In the genomic region with DNA sequence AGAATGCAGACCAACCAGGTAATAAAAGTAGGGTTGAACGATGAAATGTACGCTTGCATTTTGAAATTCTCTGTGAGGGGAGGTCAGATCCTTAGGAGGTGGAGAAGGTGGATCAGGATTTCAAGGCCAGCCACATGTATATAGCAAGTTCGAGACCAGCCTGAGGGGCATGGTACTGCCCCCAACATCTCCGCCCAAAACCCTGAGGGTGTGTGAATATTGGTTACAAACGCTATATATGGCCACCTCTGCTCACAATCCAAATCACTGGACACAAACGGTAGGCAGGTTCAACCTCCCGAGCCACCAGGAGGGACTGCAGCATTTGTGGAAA, we compare ENCODE assay signal across 8 mouse cellular contexts. TPM values are rescaled to one million over a fixed set of nuclear protein-coding genes. Genes with fewer than 3 reads are reported as not detected.
A peak's percentile ranks its signal among the peaks of the same experiment; 100 is the strongest.
DNase-seq lines count a peak whose midpoint lies in the region; ATAC-seq and TF ChIP-seq lines count a peak whose summit lies in the region.

No protein-coding gene starts in this region.

- no peak for TF ChIP-seq EP300 in heart, adult 2 months (IDR thresholded peaks at IDR 0.05; ENCODE audit: insufficient read depth, low read depth, low read length)

- DNase-seq in heart, adult 2 months: no peak
- DNase-seq in heart, adult 9 months (ENCODE audit: low spot score in 2 of 2): no peak
- no peak for DNase-seq in adrenal gland, postnatal 14 days
- DNase-seq in right cerebral cortex, adult 18-20 months: no peak
- no peak for DNase-seq in right cerebral cortex, adult 2 months (ENCODE audit: low spot score in 2 of 2)

- no peaks in the 10 kb centered on the region for H3K79me2 ChIP-seq in heart, adult 2 months (replicated peaks; ENCODE audit: control insufficient read depth, insufficient read depth, low read length)

- H3K9me3 ChIP-seq in E14TG2a.4 (ENCODE audit: low read length): no peaks in the 10 kb centered on the region

- H3K27ac ChIP-seq in heart, adult 2 months: peak overlapping the region; percentile 65

- no peak for TF ChIP-seq POLR2A in heart, adult 2 months (IDR thresholded peaks at IDR 0.05; ENCODE audit: insufficient read depth, low read depth, low read length)

- peaks cover 3% of the 10 kb centered on the region; the same call in 1 of the 2 replicates for H3K4me1 ChIP-seq in heart, adult 2 months (ENCODE audit: control insufficient read depth, insufficient read depth, low read length)
- peaks cover 21% of the 10 kb centered on the region for H3K4me1 ChIP-seq in E14TG2a.4 (replicated peaks; ENCODE audit: low read depth, low read length)

- H3K27me3 ChIP-seq in heart, adult 2 months (ENCODE audit: control insufficient read depth, insufficient read depth, low read length): no peaks in the 10 kb centered on the region
- H3K27me3 ChIP-seq in E14TG2a.4 (ENCODE audit: insufficient read depth, low read length): no peaks in the 10 kb centered on the region

- peak; percentile 34 for ATAC-seq in granulocyte monocyte progenitor cell, adult 5-6 weeks (replicated peaks; ENCODE audit: poor library complexity, severe bottlenecking)
- ATAC-seq in megakaryocyte, adult 5-6 weeks (ENCODE audit: poor library complexity, severe bottlenecking): peak; percentile 39

- no peak for TF ChIP-seq CTCF in heart, adult 2 months (IDR thresholded peaks at IDR 0.05)
- no peak for TF ChIP-seq CTCF in E14TG2a.4 (conservative IDR thresholded peaks at IDR 0.05; ENCODE audit: low read length)

- no peaks in the 10 kb centered on the region for H3K36me3 ChIP-seq in heart, adult 2 months (ENCODE audit: control insufficient read depth, insufficient read depth, low read length)
- peaks cover 17% of the 10 kb centered on the region for H3K36me3 ChIP-seq in E14TG2a.4 (ENCODE audit: insufficient read depth, low read length)

- peak overlapping the region; percentile 30; the same call in 1 of the 2 replicates for H3K9ac ChIP-seq in heart, adult 2 months (ENCODE audit: low read depth, low read length)

- peak overlapping the region; percentile 92 for H3K4me3 ChIP-seq in heart, adult 2 months
- peak overlapping the region; percentile 92 for H3K4me3 ChIP-seq in E14TG2a.4 (replicated peaks; ENCODE audit: low read length)

- intact Hi-C loops in heart, adult 2 months (cut with DNase I): loop anchor here (10.0 kb wide), 3 partner anchors 780 to 1490 kb away; a partner anchor contains a TSS

- WGBS in heart, adult 2 months: 2% methylated on average over 7 of the region's 7 CpGs

RNA-seq across cellular contexts. Expression of a gene that starts 0.3 kb away (rescaled TPM):
- total RNA-seq in heart, adult 2 months (2021): under 1 TPM; 0.70 to 0.73 TPM
- polyA plus RNA-seq in heart, adult 2 months (2012; rRNA removed): 0.35 and 0.43 TPM in 2 replicates
- 13.3 and 15.7 TPM in 2 replicates for total RNA-seq in granulocyte monocyte progenitor cell, adult 5-6 weeks (2014; fragmentation: Nextera tagmentation)
- total RNA-seq in granulocyte monocyte progenitor cell, adult 5-6 weeks (2017): 13.3 and 16.3 TPM in 2 replicates
- total RNA-seq in megakaryocyte, adult 5-6 weeks (2015): 0.23 and 0.36 TPM in 2 replicates
- 0.65 TPM in 1 of 2 replicates, not detected in the other for total RNA-seq in megakaryocyte, adult 5-6 weeks (2017)
- 1.3 and 1.7 TPM in 2 replicates for total RNA-seq in adrenal gland, postnatal 14 days (2021)

RNA-seq across cellular contexts. Expression of a gene that starts 36.4 kb away (rescaled TPM):
- not detected for total RNA-seq in heart, adult 2 months (2021)
- 0.06 TPM in 2 replicates for polyA plus RNA-seq in heart, adult 2 months (2012; rRNA removed)
- not detected in 2 replicates for total RNA-seq in granulocyte monocyte progenitor cell, adult 5-6 weeks (2014; fragmentation: Nextera tagmentation)
- total RNA-seq in granulocyte monocyte progenitor cell, adult 5-6 weeks (2017): not detected in 2 replicates
- not detected in 2 replicates for total RNA-seq in megakaryocyte, adult 5-6 weeks (2015)
- not detected in 2 replicates for total RNA-seq in megakaryocyte, adult 5-6 weeks (2017)
- total RNA-seq in adrenal gland, postnatal 14 days (2021): not detected in 2 replicates
